Mouse (Mus musculus) neural tube, embryonic 15.5 days (tissue): ENCODE data around the gene Pmp22. TPM values are rescaled to one million over a fixed set of nuclear protein-coding genes. Genes with fewer than 3 reads are reported as not detected.

ENCODE experiments used
- ATAC-seq: fragments of 200-750 bp; cut with Nextera tagmentation; 2 replicates; pipeline ENCODE4 v1.8.0; 2017; ENCODE audit warnings: mild to moderate bottlenecking, moderate TSS enrichment, moderate library complexity; ENCODE audit not compliant: low FRiP score
- H3K27ac ChIP-seq: fragments of 300-500 bp; sonication (generic); replicated peaks from 2 replicates; pipeline ENCODE4 v1.5.1; 2015; ENCODE audit warnings: mild to moderate bottlenecking, inconsistent platforms
- H3K27me3 ChIP-seq: fragments of 300-500 bp; sonication (generic); replicated peaks from 2 replicates; pipeline ENCODE4 v1.6.1; 2015; ENCODE audit warnings: inconsistent platforms
- H3K36me3 ChIP-seq: fragments of 300-500 bp; sonication (generic); 2 replicates; pipeline ENCODE4 v1.6.1; 2015; ENCODE audit warnings: inconsistent platforms
- H3K4me1 ChIP-seq: fragments of 300-500 bp; sonication (generic); 2 replicates; pipeline ENCODE4 v1.6.1; 2015; ENCODE audit warnings: inconsistent platforms
- H3K4me2 ChIP-seq: fragments of 300-500 bp; sonication (generic); 2 replicates; pipeline ENCODE4 v1.6.1; 2015; ENCODE audit warnings: inconsistent platforms, mild to moderate bottlenecking, moderate library complexity
- H3K4me3 ChIP-seq: fragments of 300-500 bp; sonication (generic); replicated peaks from 2 replicates; pipeline ENCODE4 v1.5.1; 2015; ENCODE audit warnings: mild to moderate bottlenecking, inconsistent platforms
- H3K9ac ChIP-seq: fragments of 300-500 bp; sonication (generic); replicated peaks from 2 replicates; pipeline ENCODE4 v1.6.1; 2015; ENCODE audit warnings: mild to moderate bottlenecking, inconsistent platforms
- H3K9me3 ChIP-seq: fragments of 300-500 bp; sonication (generic); replicated peaks from 2 replicates; pipeline ENCODE4 v1.6.1; 2016; ENCODE audit warnings: inconsistent platforms
- WGBS: fragments of 180-500 bp; shearing (Covaris S2); methylation state at CpG from one replicate; pipeline ENCODE4 v1.1.7; 2015; ENCODE audit warnings: mixed read lengths; 5-methylcytosine and 5-hydroxymethylcytosine counted together
- polyA plus RNA-seq: library from polyadenylated mRNA; unstranded; fragments of >200 nt; fragmentation: Nextera tagmentation; extraction: Ambion mirVana; gene quantifications from 2 replicates; pipeline ENCODE4 v1.2.1, GENCODE M21; 2015

Gene Pmp22
- polyA plus RNA-seq, 1 experiment from 2014 or later, result 43.7 TPM

DNA sequence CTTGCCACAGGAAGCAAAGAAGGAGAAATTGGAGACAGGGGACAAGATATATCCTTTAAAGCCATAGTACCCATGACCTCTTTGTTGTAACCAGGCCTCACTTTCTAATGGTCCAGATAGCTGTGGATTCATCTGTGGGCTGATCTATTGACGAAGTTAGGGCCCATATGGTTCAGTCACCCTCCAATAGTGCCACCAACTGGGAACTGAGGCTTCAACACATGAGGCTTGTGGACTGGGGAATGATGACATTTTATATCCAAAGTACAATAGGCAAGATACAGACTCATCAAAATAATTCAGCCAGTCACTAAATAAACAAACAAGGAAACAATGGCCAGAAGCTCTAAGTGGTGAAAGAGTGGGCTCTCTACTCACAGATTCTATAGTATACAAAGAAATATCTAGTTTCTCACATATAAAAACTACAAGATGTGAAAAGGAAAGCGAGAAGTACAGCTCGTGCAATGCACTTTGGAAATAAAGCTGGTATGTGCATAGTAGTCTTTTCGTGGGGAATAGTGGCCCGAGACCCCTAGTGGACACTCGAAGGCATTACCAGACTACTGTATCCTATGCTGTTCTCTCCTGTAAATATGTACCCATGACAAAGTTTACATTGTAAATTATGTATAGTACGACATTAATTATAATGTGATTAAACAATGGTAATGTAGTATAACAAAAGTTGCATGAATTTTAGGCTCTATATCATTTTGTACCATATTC lies 36.1 kb downstream of the Pmp22 start:
- H3K4me2 ChIP-seq, result no peak overlapping the region
- no peaks in the 10 kb centered on the region for H3K9me3 ChIP-seq
- no peak overlapping the region for H3K9ac ChIP-seq
- H3K27ac ChIP-seq, result no peak overlapping the region
- H3K36me3 ChIP-seq, result no peaks in the 10 kb centered on the region
- 0 out of 2 replicates have a peak, but pooled peaks cover 3% of the 10 kb centered on the region for H3K4me1 ChIP-seq
- 60% methylated on average over 7 of the region's 7 CpGs for WGBS
- no peaks in the 10 kb centered on the region for H3K27me3 ChIP-seq
- no peak for ATAC-seq
- H3K4me3 ChIP-seq, result no peak overlapping the region

GRCm38 (mm10) chr11:63167826-63168225 lies 39.0 kb downstream of the Pmp22 start:
- no peak overlapping the region for H3K4me3 ChIP-seq
- 0 out of 2 replicates have a peak, but pooled peaks cover 3% of the 10 kb centered on the region for H3K4me1 ChIP-seq
- H3K9me3 ChIP-seq, result no peaks in the 10 kb centered on the region
- 81% methylated on average over 4 of the region's 4 CpGs for WGBS
- H3K36me3 ChIP-seq, result no peaks in the 10 kb centered on the region
- no peak overlapping the region for H3K9ac ChIP-seq
- H3K27ac ChIP-seq, result no peak overlapping the region
- no peak for ATAC-seq
- no peak overlapping the region for H3K4me2 ChIP-seq
- H3K27me3 ChIP-seq, result no peaks in the 10 kb centered on the region

- Histone ChIP-seq H3K9ac (no peak overlapping the region), H3K9me3 (no peaks in the 10 kb centered on the region), H3K27ac (no peak overlapping the region), H3K4me1 (0 out of 2 replicates have a peak, but pooled peaks cover 3% of the 10 kb centered on the region), H3K4me2 (no peak overlapping the region), H3K36me3 (no peaks in the 10 kb centered on the region), H3K27me3 (no peaks in the 10 kb centered on the region), H3K4me3 (no peak overlapping the region)
- ATAC-seq, result no peak
- WGBS, result 24% methylated on average over 9 of the region's 9 CpGs
Measured at GRCm38 (mm10) chr11:63168551-63169258, 39.9 kb downstream of the Pmp22 start.

- no peak for ATAC-seq
- 35% methylated on average over 1 of the region's 1 CpGs for WGBS
- no peak overlapping the region for H3K27ac ChIP-seq
Measured at GRCm38 (mm10) chr11:63171977-63172376, 43.2 kb downstream of the Pmp22 start.

GRCm38 (mm10) chr11:63173604-63174003 lies 44.8 kb downstream of the Pmp22 start:
- no peak for ATAC-seq

More at GRCm38 (mm10) chr11:63171977-63172376, 43.2 kb downstream of the Pmp22 start:
- Histone ChIP-seq H3K4me2 (no peak overlapping the region), H3K9me3 (no peaks in the 10 kb centered on the region), H3K36me3 (no peaks in the 10 kb centered on the region), H3K27me3 (no peaks in the 10 kb centered on the region), H3K4me3 (no peak overlapping the region), H3K9ac (no peak overlapping the region), H3K4me1 (0 out of 2 replicates have a peak, but pooled peaks cover 3% of the 10 kb centered on the region)

GRCm38 (mm10) chr11:63175302-63175701 lies 46.5 kb downstream of the Pmp22 start:
- no peak overlapping the region for H3K9ac ChIP-seq
- no peak for ATAC-seq
- no peak overlapping the region for H3K4me3 ChIP-seq
- H3K27me3 ChIP-seq, result 0 out of 2 replicates have a peak, but pooled peaks cover 3% of the 10 kb centered on the region
- WGBS, result 49% methylated on average over 3 of the region's 3 CpGs
- no peaks in the 10 kb centered on the region for H3K36me3 ChIP-seq
- H3K9me3 ChIP-seq, result no peaks in the 10 kb centered on the region
- no peak overlapping the region for H3K4me2 ChIP-seq
- H3K4me1 ChIP-seq, result no peaks in the 10 kb centered on the region
- H3K27ac ChIP-seq, result no peak overlapping the region

More at GRCm38 (mm10) chr11:63173604-63174003, 44.8 kb downstream of the Pmp22 start:
- Histone ChIP-seq H3K27ac (no peak overlapping the region), H3K4me1 (0 out of 2 replicates have a peak, but pooled peaks cover 1% of the 10 kb centered on the region), H3K4me2 (no peak overlapping the region), H3K9me3 (no peaks in the 10 kb centered on the region), H3K9ac (no peak overlapping the region), H3K36me3 (no peaks in the 10 kb centered on the region), H3K27me3 (0 out of 2 replicates have a peak, but pooled peaks cover 3% of the 10 kb centered on the region), H3K4me3 (no peak overlapping the region)
- 87% methylated on average over 5 of the region's 5 CpGs for WGBS

DNA sequence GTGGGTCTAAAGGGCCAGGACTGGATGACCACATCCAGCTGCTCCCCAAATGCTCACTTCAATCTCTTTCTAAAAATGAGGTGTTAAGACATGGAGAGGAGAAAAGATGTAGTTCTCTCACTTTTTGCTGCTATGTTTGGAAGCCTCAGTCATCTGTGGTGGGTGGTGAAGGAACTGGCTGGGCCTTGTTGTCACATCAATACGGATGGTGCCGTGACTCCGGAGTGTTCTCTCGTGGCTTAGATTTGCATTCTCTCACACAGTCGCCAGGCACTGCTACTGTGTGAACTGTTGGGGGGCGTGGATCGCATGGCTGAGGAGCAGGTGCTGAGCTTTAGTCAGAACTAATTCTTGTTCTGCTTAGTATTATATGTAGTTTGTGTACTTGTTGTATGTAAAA lies 47.6 kb downstream of the Pmp22 start:
- Histone ChIP-seq H3K9me3 (no peaks in the 10 kb centered on the region), H3K27ac (no peak overlapping the region), H3K4me1 (0 out of 2 replicates have a peak, but pooled peaks cover 2% of the 10 kb centered on the region), H3K4me3 (no peak overlapping the region), H3K9ac (no peak overlapping the region), H3K36me3 (no peaks in the 10 kb centered on the region), H3K27me3 (0 out of 2 replicates have a peak, but pooled peaks cover 3% of the 10 kb centered on the region), H3K4me2 (no peak overlapping the region)
- 45% methylated on average over 7 of the region's 7 CpGs for WGBS
- ATAC-seq, result no peak

- Histone ChIP-seq H3K4me3 (no peak overlapping the region), H3K27me3 (0 out of 2 replicates have a peak, but pooled peaks cover 3% of the 10 kb centered on the region), H3K4me2 (no peak overlapping the region), H3K27ac (no peak overlapping the region), H3K9ac (no peak overlapping the region), H3K9me3 (no peaks in the 10 kb centered on the region), H3K4me1 (0 out of 2 replicates have a peak, but pooled peaks cover 2% of the 10 kb centered on the region), H3K36me3 (no peaks in the 10 kb centered on the region)
- 18% methylated on average over 7 of the region's 7 CpGs for WGBS
- ATAC-seq, result no peak
Measured at GRCm38 (mm10) chr11:63180262-63181101, 51.7 kb downstream of the Pmp22 start.

DNA sequence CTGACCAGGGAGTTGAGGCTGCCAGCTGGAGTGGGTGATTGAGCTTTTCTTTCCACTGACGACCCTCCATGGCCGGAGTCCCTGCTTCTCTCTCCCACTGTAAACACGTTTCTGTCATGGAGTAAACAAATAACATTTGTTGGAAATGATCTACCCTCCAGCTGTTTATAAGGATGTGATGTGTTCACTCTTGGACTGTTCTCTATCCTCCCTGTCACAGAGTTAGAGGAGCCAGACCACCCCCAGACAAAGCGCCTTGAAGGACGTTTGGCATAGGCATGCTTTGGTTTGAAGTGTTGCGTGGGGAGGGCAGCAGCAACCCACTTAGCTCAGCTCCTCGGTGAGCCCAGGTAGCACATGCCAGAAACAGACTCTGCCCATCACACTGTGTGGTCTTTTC lies 60.0 kb downstream of the Pmp22 start:
- no peak overlapping the region for H3K9ac ChIP-seq
- no peaks in the 10 kb centered on the region for H3K27me3 ChIP-seq
- no peak overlapping the region for H3K27ac ChIP-seq
- H3K9me3 ChIP-seq, result no peaks in the 10 kb centered on the region
- WGBS, result 87% methylated on average over 7 of the region's 7 CpGs
- no peaks in the 10 kb centered on the region for H3K4me1 ChIP-seq
- ATAC-seq, result no peak
- no peaks in the 10 kb centered on the region for H3K36me3 ChIP-seq
- H3K4me2 ChIP-seq, result no peak overlapping the region
- H3K4me3 ChIP-seq, result no peak overlapping the region

GRCm38 (mm10) chr11:63198070-63198469 lies 69.3 kb downstream of the Pmp22 start:
- H3K36me3 ChIP-seq, result no peaks in the 10 kb centered on the region
- H3K27ac ChIP-seq, result no peak overlapping the region
- H3K27me3 ChIP-seq, result no peaks in the 10 kb centered on the region
- 36% methylated on average over 4 of the region's 4 CpGs for WGBS
- H3K9ac ChIP-seq, result no peak overlapping the region
- ATAC-seq, result no peak
- 0 out of 2 replicates have a peak, but pooled peaks cover 4% of the 10 kb centered on the region for H3K9me3 ChIP-seq
- H3K4me3 ChIP-seq, result no peak overlapping the region
- no peak overlapping the region for H3K4me2 ChIP-seq
- H3K4me1 ChIP-seq, result no peaks in the 10 kb centered on the region

DNA sequence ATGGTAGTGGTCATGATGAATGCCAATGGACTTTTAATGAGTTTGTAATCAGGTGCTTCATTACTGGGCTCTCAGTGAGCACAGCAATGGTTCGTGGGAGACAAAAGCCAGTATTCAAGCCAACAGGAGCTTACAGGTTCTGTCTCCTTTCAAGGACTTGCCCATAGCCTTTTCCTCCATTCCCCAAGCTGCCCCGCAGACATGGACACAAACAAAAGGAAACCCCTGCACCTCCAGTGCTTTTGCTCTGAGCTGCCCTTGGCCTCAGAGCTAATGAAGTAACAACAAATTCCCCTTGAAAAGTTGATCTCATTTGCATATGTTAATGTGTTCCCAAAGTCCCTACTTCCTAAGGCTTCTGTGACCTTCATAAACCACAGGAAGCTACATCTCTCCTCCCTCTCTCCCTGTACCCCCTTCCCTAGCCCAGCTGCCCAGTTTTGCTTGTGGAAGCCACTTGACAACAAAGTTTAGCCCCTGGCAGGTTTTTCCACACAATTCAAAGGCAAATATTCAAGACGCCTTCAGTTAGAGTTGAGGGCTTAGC lies 73.3 kb downstream of the Pmp22 start:
- H3K27ac ChIP-seq, result no peak overlapping the region

More for the DNA sequence above, 73.3 kb downstream of the Pmp22 start:
- Histone ChIP-seq H3K4me2 (no peak overlapping the region), H3K9ac (no peak overlapping the region), H3K9me3 (0 out of 2 replicates have a peak, but pooled peaks cover 4% of the 10 kb centered on the region), H3K27me3 (no peaks in the 10 kb centered on the region), H3K4me1 (no peaks in the 10 kb centered on the region), H3K4me3 (no peak overlapping the region), H3K36me3 (no peaks in the 10 kb centered on the region)
- no peak for ATAC-seq
- WGBS, result 72% methylated on average over 3 of the region's 3 CpGs
